In genomic region chr12:112994153-112994552, GRCm38 (mm10) we compare ENCODE assay signal across 17 mouse cellular contexts. TPM values are rescaled to one million over a fixed set of nuclear protein-coding genes. Genes with fewer than 3 reads are reported as not detected.
DNase-seq lines count a peak whose midpoint lies in the region; ATAC-seq and TF ChIP-seq lines count a peak whose summit lies in the region.
"Had no signal": no experiment of that assay in that cellular context is flagged by ENCODE, and none has a peak within 500 bp of the region (broad histone marks: within the 10 kb centered on the region; RNA-seq: fewer than 3 reads in every experiment).

No protein-coding gene starts in this region.

- peak; percentile 63 for ATAC-seq in heart, embryonic 16.5 days (replicated peaks; ENCODE audit: extremely low read depth, insufficient read depth, low FRiP score)
- 0 out of 2 replicates have a peak, but pooled peaks have one; percentile 19 for ATAC-seq in G1E (ENCODE audit: extremely low read depth, insufficient number of reproducible peaks, low FRiP score, poor library complexity, severe bottlenecking)
- ATAC-seq: activated CD4-positive, CD25-positive, alpha-beta regulatory T cell, adult 4 months; intestine, embryonic 15.5 days had no signal

- no peak for TF ChIP-seq CTCF in G1E (IDR thresholded peaks at IDR 0.05; ENCODE audit: low read depth, low read length)

- peaks cover 16% of the 10 kb centered on the region for H3K4me1 ChIP-seq in heart, embryonic 16.5 days (ENCODE audit: control insufficient read depth, insufficient read depth, low read length)
- peaks cover 66% of the 10 kb centered on the region for H3K4me1 ChIP-seq in G1E (ENCODE audit: insufficient read depth, low read depth, low read length)

- H3K4me3 ChIP-seq in heart, embryonic 16.5 days (ENCODE audit: low read length), result no peak overlapping the region
- H3K4me3 ChIP-seq in G1E (ENCODE audit: low read depth, low read length), result no peak overlapping the region
- H3K4me3 ChIP-seq: intestine, embryonic 15.5 days; neural tube, embryonic 13.5 days had no signal

- H3K4me2 ChIP-seq in heart, embryonic 16.5 days (ENCODE audit: low read depth, low read length), result no peak overlapping the region
- H3K4me2 ChIP-seq: intestine, embryonic 15.5 days; liver, embryonic 11.5 days; neural tube, embryonic 13.5 days had no signal

- peaks cover 8% of the 10 kb centered on the region for H3K36me3 ChIP-seq in heart, embryonic 16.5 days (ENCODE audit: control insufficient read depth, insufficient read depth)
- peaks cover 81% of the 10 kb centered on the region for H3K36me3 ChIP-seq in G1E (replicated peaks)

- no peaks in the 10 kb centered on the region for H3K27me3 ChIP-seq in heart, embryonic 16.5 days (ENCODE audit: control insufficient read depth, insufficient read depth, low read length)
- H3K27me3 ChIP-seq in G1E (ENCODE audit: insufficient read depth, low read length), result no peaks in the 10 kb centered on the region
- H3K27me3 ChIP-seq: intestine, embryonic 15.5 days; neural tube, embryonic 13.5 days had no signal

- DNase-seq in heart, postnatal 4 days, result no peak
- no peak for DNase-seq in G1E (ENCODE audit: low spot score)
- DNase-seq in kidney, postnatal 36 days, result peak; percentile 28 to 42
- peak; percentile 89 for DNase-seq in thymus, postnatal 0 days (ENCODE audit: low spot score)
- no peak for DNase-seq in layer of hippocampus, adult 11-12 months (ENCODE audit: low spot score)
- DNase-seq in cerebellum, adult 11-12 months, result no peak
- DNase-seq in cerebellum, adult 11 months, result no peak
- DNase-seq: cerebellum, adult 9-10 months; heart, adult 18-20 months; lung, postnatal 10 days; midbrain, embryonic 14.5 days; right cerebral cortex, adult 18-20 months had no signal

- no peaks in the 10 kb centered on the region for H3K9me3 ChIP-seq in heart, embryonic 16.5 days (replicated peaks; ENCODE audit: control insufficient read depth, low read length)
- peaks cover 14% of the 10 kb centered on the region for H3K9me3 ChIP-seq in G1E (replicated peaks)
- H3K9me3 ChIP-seq: intestine, embryonic 15.5 days; neural tube, embryonic 13.5 days had no signal

- H3K27ac ChIP-seq in heart, embryonic 16.5 days (ENCODE audit: low read length), result no peak overlapping the region
- H3K27ac ChIP-seq: intestine, embryonic 15.5 days; neural tube, embryonic 13.5 days had no signal

- no peak overlapping the region for H3K9ac ChIP-seq in heart, embryonic 16.5 days (ENCODE audit: low read length)
- H3K9ac ChIP-seq: intestine, embryonic 15.5 days; neural tube, embryonic 13.5 days had no signal

- WGBS in heart, embryonic 16.5 days, result 66% methylated on average over 4 of the region's 4 CpGs

RNA-seq across cellular contexts. Expression of gene Brf1, which starts 6.4 kb away (rescaled TPM):
- 38.3 and 42.6 TPM in 2 replicates for polyA plus RNA-seq in heart, embryonic 16.5 days (2015; fragmentation: Nextera tagmentation; extraction: Ambion mirVana)
- total RNA-seq in heart, postnatal 4 days (2021), result 10 to 100 TPM; 38.3 to 40.8 TPM
- 63.4 and 95.9 TPM in 2 replicates for total RNA-seq in G1E (2014; fragmentation: Nextera tagmentation)
- total RNA-seq in G1E (2017), result 76.4 and 77.1 TPM in 2 replicates
- 44.0 and 46.8 TPM in 2 replicates for polyA plus RNA-seq in G1E (2012)
- 70.8 and 89.0 TPM in 2 replicates for polyA plus RNA-seq in thymus, postnatal 0 days (2015; fragmentation: Nextera tagmentation; extraction: Ambion mirVana)

RNA-seq across cellular contexts. Expression of gene Btbd6, which starts 17.9 kb away (rescaled TPM):
- 26.0 and 26.1 TPM in 2 replicates for polyA plus RNA-seq in heart, embryonic 16.5 days (2015; fragmentation: Nextera tagmentation; extraction: Ambion mirVana)
- 10 to 100 TPM; 26.0 to 28.1 TPM for total RNA-seq in heart, postnatal 4 days (2021)
- total RNA-seq in G1E (2014; fragmentation: Nextera tagmentation) (9.0 and 15.9 TPM in 2 replicates), G1E (2017) (10.2 and 11.1 TPM in 2 replicates)
- polyA plus RNA-seq in G1E (2012), result 68.3 and 101 TPM in 2 replicates
- 16.4 and 18.0 TPM in 2 replicates for polyA plus RNA-seq in thymus, postnatal 0 days (2015; fragmentation: Nextera tagmentation; extraction: Ambion mirVana)

RNA-seq across cellular contexts. Expression of gene Pacs2, which starts 20.2 kb away (rescaled TPM):
- polyA plus RNA-seq in heart, embryonic 16.5 days (2015; fragmentation: Nextera tagmentation; extraction: Ambion mirVana), result 7.0 and 8.2 TPM in 2 replicates
- total RNA-seq in heart, postnatal 4 days (2021), result 10 to 100 TPM; 31.8 to 33.4 TPM
- total RNA-seq in G1E (2014; fragmentation: Nextera tagmentation) (45.0 and 47.0 TPM in 2 replicates), G1E (2017) (17.0 and 18.3 TPM in 2 replicates)
- 19.9 and 21.1 TPM in 2 replicates for polyA plus RNA-seq in G1E (2012)
- polyA plus RNA-seq in thymus, postnatal 0 days (2015; fragmentation: Nextera tagmentation; extraction: Ambion mirVana), result 5.2 and 6.4 TPM in 2 replicates

RNA-seq across cellular contexts. Expression of gene Nudt14, which starts 52.2 kb away (rescaled TPM):
- polyA plus RNA-seq in heart, embryonic 16.5 days (2015; fragmentation: Nextera tagmentation; extraction: Ambion mirVana), result 36.0 and 43.3 TPM in 2 replicates
- 10 to 100 TPM; 10.3 to 15.7 TPM for total RNA-seq in heart, postnatal 4 days (2021)
- total RNA-seq in G1E (2014; fragmentation: Nextera tagmentation) (6.2 and 9.2 TPM in 2 replicates), G1E (2017) (22.2 and 28.1 TPM in 2 replicates)
- polyA plus RNA-seq in G1E (2012), result 13.3 and 13.7 TPM in 2 replicates
- 93.9 and 98.4 TPM in 2 replicates for polyA plus RNA-seq in thymus, postnatal 0 days (2015; fragmentation: Nextera tagmentation; extraction: Ambion mirVana)

Comparison
In these comparisons a context has a peak if more than half of its experiments do, and no peak if none do; other contexts are left out.
1. DNase-seq: peak in kidney, postnatal 36 days (2 of 2) and thymus, postnatal 0 days (single experiment); none in heart, postnatal 4 days (single experiment), G1E (single experiment), layer of hippocampus, adult 11-12 months (single experiment), cerebellum, adult 11-12 months (single experiment) and cerebellum, adult 11 months (single experiment).